15 mouse cellular contexts compared by ENCODE assay signal in the genomic region with DNA sequence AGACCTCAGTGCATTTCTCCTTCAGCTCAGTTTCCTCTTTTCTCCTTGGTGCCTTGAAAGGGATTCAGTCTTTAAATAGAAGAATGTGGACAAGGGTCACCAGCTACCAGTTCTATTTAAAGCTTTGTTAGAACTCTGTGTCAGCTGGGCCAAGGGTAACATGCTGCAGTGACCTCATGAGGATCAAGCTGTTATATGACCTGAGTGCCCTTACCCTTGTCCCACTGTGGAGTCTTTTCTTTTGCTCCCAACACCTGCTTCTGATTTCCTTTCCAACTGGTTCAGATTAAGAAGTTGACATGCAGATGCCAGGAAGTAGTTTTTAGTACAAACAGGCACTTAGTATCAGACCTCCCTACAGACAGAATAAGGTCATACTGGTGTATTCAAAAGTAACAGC. TPM values are rescaled to one million over a fixed set of nuclear protein-coding genes. Genes with fewer than 3 reads are reported as not detected.
DNase-seq lines count a peak whose midpoint lies in the region; ATAC-seq lines count a peak whose summit lies in the region.
"Had no signal": no experiment of that assay in that cellular context is flagged by ENCODE, and none has a peak within 500 bp of the region (broad histone marks: within the 10 kb centered on the region; RNA-seq: fewer than 3 reads in every experiment).

No protein-coding gene starts in this region.

- H3K27me3 ChIP-seq in liver, embryonic 16.5 days (ENCODE audit: control insufficient read depth, insufficient read depth, low read depth, low read length): no peaks in the 10 kb centered on the region
- no peaks in the 10 kb centered on the region for H3K27me3 ChIP-seq in heart, embryonic 14.5 days (ENCODE audit: control insufficient read depth, insufficient read depth, low read length)

- no peaks in the 10 kb centered on the region; the same call in 1 of the 2 replicates for H3K4me1 ChIP-seq in liver, embryonic 16.5 days (ENCODE audit: control insufficient read depth, low read depth, low read length)
- peaks cover 2 to 24% of the 10 kb centered on the region in 2 experiments; a peak in 2 of 4 replicates for H3K4me1 ChIP-seq in heart, embryonic 14.5 days (ENCODE audit: control insufficient read depth in 2 of 2, insufficient read depth in 2 of 2, low read length in 2 of 2)

- peaks cover 23% of the 10 kb centered on the region for H3K36me3 ChIP-seq in liver, embryonic 16.5 days (ENCODE audit: control insufficient read depth, insufficient read depth)
- H3K36me3 ChIP-seq in heart, embryonic 14.5 days (ENCODE audit: control insufficient read depth, insufficient read depth, low read length): peaks cover 89% of the 10 kb centered on the region

- H3K27ac ChIP-seq in liver, embryonic 16.5 days (ENCODE audit: low read length): no peak overlapping the region
- peak overlapping the region; percentile 82 to 87 for H3K27ac ChIP-seq in heart, embryonic 14.5 days (replicated peaks in 1 of 2; ENCODE audit: control insufficient read depth in 1 of 2, insufficient read depth in 1 of 2, low read depth in 2 of 2, low read length in 2 of 2)

- no peak overlapping the region for H3K4me2 ChIP-seq in liver, embryonic 16.5 days (ENCODE audit: low read depth, low read length)
- no peak overlapping the region for H3K4me2 ChIP-seq in heart, embryonic 14.5 days (ENCODE audit: low read length)

- H3K4me3 ChIP-seq in liver, embryonic 16.5 days (ENCODE audit: low read depth, low read length): no peak overlapping the region
- H3K4me3 ChIP-seq in heart, embryonic 14.5 days (ENCODE audit: control insufficient read depth in 1 of 2, insufficient read depth in 1 of 2, low read depth in 1 of 2, low read length in 2 of 2): no peak overlapping the region

- ATAC-seq in liver, embryonic 16.5 days (ENCODE audit: low read depth): peak; percentile 43; the same call in 1 of the 2 replicates
- peak; percentile 52 for ATAC-seq in heart, embryonic 14.5 days (ENCODE audit: insufficient number of reproducible peaks, insufficient read depth, low FRiP score, low read depth)

- H3K9me3 ChIP-seq in liver, embryonic 16.5 days (replicated peaks; ENCODE audit: control insufficient read depth, low read length): no peaks in the 10 kb centered on the region
- no peaks in the 10 kb centered on the region for H3K9me3 ChIP-seq in heart, embryonic 14.5 days (ENCODE audit: control insufficient read depth, low read length)
- H3K9me3 ChIP-seq: G1E had no signal

- H3K9ac ChIP-seq in liver, embryonic 16.5 days (ENCODE audit: low read depth, low read length): no peak overlapping the region
- peak overlapping the region; percentile 36; the same call in 1 of the 2 replicates for H3K9ac ChIP-seq in heart, embryonic 14.5 days (ENCODE audit: low read length)

- intact Hi-C loops in left cerebral cortex, postnatal 14 days (cut with DNase I): no loop called here

- no peak for DNase-seq in liver
- peak; percentile 82 for DNase-seq in embryo, embryonic 11 days
- DNase-seq in skeletal muscle tissue, adult 2 months (ENCODE audit: low read depth, low spot score): peak; percentile 45
- DNase-seq in left cerebral cortex, postnatal 14 days (ENCODE audit: low spot score in 2 of 2): no peak
- DNase-seq in spleen, postnatal 10 days (ENCODE audit: low spot score in 2 of 2): no peak
- no peak for DNase-seq in frontal cortex, postnatal 36 days (ENCODE audit: low spot score in 2 of 2)
- DNase-seq: adrenal gland, postnatal 25 days; cerebellum, postnatal 36 days; gastrocnemius, postnatal 10 days; kidney, adult 9 months had no signal

RNA-seq across cellular contexts. Expression of a gene that starts 17.1 kb away (rescaled TPM):
- 163 and 169 TPM in 2 replicates for polyA plus RNA-seq in liver, embryonic 16.5 days (2015; fragmentation: Nextera tagmentation; extraction: Ambion mirVana)
- 421 and 422 TPM in 2 replicates for polyA plus RNA-seq in heart, embryonic 14.5 days (2014; fragmentation: Nextera tagmentation; extraction: Ambion mirVana)
- 10 to 100 TPM; 71.3 to 78.6 TPM for total RNA-seq in left cerebral cortex, postnatal 14 days (2021)

RNA-seq across cellular contexts. Expression of a gene that starts 17.2 kb away (rescaled TPM):
- 106 and 118 TPM in 2 replicates for polyA plus RNA-seq in liver, embryonic 16.5 days (2015; fragmentation: Nextera tagmentation; extraction: Ambion mirVana)
- polyA plus RNA-seq in heart, embryonic 14.5 days (2014; fragmentation: Nextera tagmentation; extraction: Ambion mirVana): 223 and 246 TPM in 2 replicates
- total RNA-seq in left cerebral cortex, postnatal 14 days (2021): 10 to 100 TPM; 64.1 to 67.8 TPM

RNA-seq across cellular contexts. Expression of a gene that starts 33.4 kb away (rescaled TPM):
- 0.02 TPM in 1 of 2 replicates, not detected in the other for polyA plus RNA-seq in liver, embryonic 16.5 days (2015; fragmentation: Nextera tagmentation; extraction: Ambion mirVana)
- polyA plus RNA-seq in heart, embryonic 14.5 days (2014; fragmentation: Nextera tagmentation; extraction: Ambion mirVana): 0.45 and 0.86 TPM in 2 replicates
- not detected for total RNA-seq in left cerebral cortex, postnatal 14 days (2021)
- total RNA-seq: adrenal gland, postnatal 25 days; gastrocnemius, postnatal 10 days; left cerebral cortex, postnatal 10 days had no signal
- polyA plus RNA-seq: neural tube, embryonic 14.5 days had no signal

Comparison
In these comparisons a context has a peak if more than half of its experiments do, and no peak if none do; other contexts are left out.
1. DNase-seq: peak in embryo, embryonic 11 days (single experiment) and skeletal muscle tissue, adult 2 months (single experiment); none in liver (single experiment), left cerebral cortex, postnatal 14 days (0 of 2), spleen, postnatal 10 days (0 of 2) and frontal cortex, postnatal 36 days (0 of 2).